Mouse (Mus musculus) granulocyte monocyte progenitor cell, adult 5-6 weeks (primary cell): ENCODE results near the gene Lrrc10b. TPM values are rescaled to one million over a fixed set of nuclear protein-coding genes. Genes with fewer than 3 reads are reported as not detected.

Experiments used
- ATAC-seq: replicated peaks from 2 replicates; pipeline ENCODE4 v1.8.0; 2016; ENCODE audit warnings: mild to moderate bottlenecking, moderate TSS enrichment, inconsistent platforms; ENCODE audit not compliant: poor library complexity, severe bottlenecking
- total RNA-seq, 2 experiments: library from RNA; stranded (forward) in 1 of 2; stranded (reverse) in 1 of 2; fragments of 200-712, 200-1000 nt in 1 of 2; fragments of >200 nt in 1 of 2; fragmentation: Nextera tagmentation in 1 of 2; gene quantifications; 2 replicates each; pipeline ENCODE4 v1.2.3; 2014 to 2017

Lrrc10b gene
- total RNA-seq, 2 experiments from 2014 or later = not detected

DNA sequence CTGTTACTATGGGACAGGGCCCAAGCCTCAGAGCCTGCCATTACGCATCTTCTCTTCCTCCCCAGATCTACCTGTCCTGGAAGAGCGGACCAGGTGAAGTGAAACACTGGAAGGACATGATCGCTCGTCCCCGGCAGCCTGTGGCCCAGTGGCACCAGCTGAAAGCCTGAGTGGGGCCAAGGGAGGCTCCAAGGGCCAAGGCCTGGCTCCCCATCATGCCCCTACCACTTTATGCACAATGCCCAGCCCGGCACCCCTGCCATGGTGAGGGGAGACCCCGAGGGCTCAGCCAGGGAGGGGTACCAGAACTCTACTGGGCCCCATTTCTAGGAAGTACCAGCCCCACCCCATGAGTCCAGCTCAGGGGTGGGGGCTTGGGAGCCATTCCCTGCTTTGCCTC lies 9.0 kb downstream of the Lrrc10b start:
- no peak for ATAC-seq

DNA sequence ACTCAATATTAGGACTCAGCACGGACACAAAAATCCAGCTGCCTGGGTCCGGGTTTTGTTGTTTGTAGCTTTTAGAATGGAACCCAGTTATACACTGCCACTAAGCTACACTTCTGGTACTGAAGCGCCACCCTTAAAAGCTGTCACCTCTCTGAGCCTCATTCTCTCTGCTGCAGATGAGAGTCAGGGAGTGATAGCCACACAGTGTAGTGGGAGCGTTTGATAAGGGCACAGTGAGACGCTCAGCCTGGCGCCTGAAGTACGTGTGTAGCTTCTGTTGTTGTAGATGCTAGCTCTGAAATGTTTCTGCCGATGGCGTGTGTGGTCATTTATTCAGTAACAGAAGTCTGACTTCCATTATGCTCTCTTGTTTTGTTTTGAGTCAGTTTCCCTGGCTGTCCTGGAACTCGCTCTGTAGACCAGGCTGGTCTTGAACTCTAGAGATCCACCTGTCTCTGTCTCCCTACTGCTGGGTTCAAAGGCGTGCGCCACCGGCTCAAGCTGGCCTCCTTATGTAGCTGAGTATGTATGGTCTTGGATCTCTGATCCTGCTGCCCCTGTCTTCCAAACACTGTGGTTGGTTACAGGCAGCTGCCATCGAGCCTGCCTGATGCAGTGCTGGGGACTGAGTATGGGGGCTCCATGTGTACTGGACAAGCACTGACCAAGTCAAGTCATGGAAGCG lies 12.4 kb downstream of the Lrrc10b start:
- ATAC-seq = no peak

DNA sequence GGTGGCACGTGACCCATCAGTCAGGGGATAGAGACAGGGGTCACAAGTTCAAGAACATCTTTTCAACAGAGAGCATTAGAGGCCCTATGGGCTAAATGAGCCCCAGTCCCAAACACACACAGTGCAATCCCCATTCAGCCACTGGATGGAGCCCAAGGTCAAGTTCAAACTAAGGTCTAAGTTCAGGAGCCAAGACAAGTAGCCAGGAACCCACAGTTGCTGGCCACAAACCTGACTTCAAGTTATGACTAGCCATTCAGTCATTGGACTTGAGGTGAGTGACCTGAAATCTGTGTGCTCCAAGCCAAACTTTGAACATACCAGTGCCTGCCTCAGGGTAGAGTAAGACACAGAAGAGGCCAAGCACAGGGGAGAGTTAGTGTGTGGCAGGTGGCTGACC lies 19.8 kb downstream of the Lrrc10b start:
- ATAC-seq = no peak

DNA sequence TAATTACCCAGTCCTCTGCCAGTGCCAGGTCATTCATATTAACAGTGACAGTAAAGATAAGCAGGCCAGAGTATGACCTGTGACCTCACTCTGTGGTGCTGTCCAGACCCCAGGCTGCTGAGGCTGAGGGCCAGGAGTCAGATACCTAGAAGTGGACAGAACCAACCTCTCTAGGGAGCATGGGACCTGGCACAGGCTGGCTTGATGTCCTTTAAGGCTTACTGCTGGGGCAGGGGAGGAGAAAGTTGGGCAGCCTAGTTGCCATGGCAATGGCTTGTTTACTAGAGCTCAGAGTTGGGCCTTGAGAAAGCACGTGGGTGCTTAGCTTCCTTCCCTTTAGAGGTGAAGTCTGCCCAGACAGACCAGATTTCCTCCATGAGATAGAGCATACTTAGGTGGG lies 20.5 kb downstream of the Lrrc10b start:
- ATAC-seq = no peak

DNA sequence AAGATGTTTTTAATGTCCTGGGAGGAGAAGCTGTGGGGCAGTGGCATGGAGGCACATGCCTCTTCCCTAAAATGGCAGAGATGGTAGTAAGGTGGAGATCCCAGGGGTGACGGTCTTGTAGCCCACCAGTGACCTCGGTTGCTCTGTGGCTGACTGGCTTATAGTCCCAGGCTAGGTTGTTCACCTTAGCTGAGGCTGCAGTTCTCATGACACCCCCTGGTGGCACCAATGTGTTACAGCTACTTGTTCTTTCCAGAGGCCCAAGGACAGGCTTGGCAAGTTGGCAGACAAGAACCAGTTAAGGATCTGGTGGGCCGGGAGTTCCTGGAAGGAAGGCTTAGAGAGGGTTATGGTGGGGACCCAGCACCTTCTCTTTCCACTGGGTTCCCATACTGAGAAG lies 21.4 kb downstream of the Lrrc10b start:
- ATAC-seq = peak; percentile 60

DNA sequence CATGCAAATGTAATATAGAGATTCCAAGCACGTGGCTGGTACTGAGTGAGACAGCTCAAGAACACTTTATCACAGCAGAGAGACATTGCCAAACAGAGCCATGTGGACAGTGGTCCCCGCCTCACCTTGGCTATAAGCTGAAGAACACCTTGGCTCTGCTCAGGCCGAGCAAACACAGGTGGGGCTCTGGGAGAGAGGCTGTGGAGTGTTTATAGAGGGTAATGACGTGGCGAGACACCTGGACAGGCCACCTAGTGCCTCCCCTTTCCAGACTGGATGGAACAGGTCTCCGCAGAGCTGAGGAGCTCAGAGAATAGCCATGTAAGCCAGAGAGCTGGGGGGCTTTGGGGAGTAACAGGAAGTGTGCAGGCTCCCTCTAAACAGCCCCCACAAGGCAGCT lies 22.3 kb downstream of the Lrrc10b start:
- no peak for ATAC-seq

DNA sequence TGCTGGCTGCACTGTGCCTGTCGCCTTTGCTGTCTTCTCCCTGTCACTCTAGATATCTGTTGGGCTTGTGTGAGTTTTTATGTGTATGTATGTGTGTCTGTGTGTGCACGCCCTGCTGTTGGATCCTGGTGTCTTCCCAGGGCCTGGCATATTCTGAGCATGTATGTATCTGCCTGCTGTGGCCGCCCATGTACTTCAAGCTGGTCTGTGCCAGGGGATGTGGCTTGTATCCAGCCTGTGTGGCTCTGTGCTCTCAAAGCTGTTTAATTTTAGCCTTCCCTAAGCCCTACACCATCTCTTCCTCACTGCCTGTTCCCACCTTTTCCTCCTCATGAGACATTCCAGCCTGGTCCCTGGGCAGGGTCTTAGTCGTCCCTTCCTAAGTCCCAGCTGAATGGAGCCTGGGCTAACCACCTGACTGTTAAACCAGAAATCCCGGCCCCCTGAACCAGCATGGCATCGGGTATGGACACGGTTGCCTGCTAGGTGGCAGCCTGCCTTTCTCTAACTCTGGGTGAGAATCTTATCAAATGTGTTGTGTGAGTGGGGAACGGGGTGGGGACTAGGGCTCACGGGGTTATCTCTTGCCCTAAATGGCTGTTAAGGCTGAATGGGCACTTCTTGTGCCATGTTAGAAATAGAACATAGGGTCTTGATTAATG lies 23.3 kb downstream of the Lrrc10b start:
- ATAC-seq = no peak

DNA sequence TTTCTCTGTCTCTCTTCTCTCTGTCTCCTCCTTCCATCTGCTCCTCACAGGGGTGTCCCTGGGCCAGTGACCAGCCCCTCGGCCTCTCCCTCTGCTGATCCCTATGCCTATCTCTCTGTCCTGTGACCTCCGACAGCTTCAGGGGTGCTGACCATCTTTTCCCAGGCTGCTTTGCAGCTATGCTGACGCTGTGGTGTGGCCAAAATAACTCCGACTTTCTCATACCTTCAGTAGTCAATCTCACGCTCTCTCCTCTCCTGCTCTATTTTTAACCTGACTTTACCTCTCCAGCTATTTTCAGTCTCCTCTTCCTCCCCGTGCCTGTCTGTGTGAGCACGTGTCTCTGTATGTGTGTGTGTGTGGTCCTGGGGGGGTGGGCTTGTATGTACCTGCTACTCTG lies 24.0 kb downstream of the Lrrc10b start:
- ATAC-seq = no peak

DNA sequence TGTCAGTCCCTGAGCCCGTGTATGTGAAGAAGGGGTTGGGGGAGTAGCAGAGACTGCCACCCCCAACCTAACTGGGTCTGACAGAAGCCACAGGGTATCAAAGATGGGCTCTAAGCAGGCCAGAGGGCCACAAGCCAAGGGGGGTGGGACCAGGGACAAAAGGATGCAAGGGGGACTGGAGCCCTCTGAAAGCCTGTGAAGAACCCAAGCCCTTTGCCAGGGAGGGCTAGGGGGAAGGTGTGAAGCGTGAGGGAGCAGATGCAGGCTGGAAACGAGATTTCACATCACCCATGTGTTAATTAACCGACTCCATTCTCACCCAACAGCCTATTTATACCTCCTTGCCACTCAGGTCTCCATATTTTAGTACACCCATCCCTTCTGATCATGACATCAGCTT lies 25.4 kb downstream of the Lrrc10b start:
- ATAC-seq = no peak

DNA sequence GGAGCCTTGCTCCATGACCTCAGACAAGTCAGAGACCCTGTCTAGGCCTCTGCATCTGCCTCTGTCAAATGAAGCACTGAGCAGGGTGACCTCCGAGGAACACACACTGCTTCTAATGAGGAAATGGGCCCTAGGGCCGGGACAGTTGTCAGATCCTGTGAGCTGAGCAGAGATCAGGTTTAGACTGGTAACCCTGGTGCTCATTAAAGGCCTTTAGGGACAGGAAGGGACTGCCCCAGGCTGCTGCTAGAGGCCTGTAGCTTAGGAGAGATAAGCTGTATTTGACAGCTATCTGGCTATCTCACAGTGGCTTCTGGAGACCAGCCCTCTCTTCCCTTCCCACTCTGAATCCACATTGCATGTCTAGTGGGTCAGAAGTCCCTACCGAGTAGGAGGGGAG lies 25.9 kb downstream of the Lrrc10b start:
- no peak for ATAC-seq

DNA sequence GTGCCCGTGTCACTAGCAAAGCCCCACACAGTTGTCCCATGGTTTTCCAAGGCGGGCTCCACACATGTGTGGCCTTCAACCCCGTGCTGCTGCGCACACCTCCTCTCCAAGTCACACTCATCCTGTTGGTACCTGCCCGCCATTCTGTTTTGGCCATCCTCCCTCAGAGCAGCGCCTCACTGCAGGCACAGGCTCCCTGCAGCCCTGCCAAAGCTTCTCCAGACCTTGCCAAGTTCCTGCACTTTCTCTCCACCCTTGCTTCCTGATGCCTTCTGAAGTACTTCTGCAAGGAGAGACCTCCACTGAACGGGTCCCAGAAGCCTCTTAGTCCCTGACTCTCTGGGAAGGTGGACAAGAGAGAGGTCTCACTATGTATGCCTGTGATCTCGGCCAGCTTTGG lies 27.9 kb downstream of the Lrrc10b start:
- no peak for ATAC-seq

DNA sequence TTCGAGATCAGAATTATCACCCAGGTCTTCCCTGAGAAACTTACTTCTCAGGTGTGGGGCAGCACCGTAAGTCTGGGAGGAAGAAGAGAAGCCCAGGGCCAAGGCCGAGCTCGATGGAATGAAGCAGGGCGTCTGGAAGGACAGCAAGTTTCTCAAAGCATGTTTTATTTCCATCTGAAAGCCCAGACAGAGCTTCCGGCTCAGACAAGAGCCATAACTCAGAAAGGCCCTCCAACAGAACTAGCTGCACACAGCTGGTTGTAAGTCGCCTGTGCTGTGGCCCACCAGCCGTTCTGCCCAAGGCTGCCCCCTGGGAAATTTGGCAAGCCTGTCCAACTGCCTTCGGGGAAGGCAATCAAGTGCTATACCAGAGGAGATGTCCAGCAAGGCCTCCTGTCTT lies 29.8 kb downstream of the Lrrc10b start:
- ATAC-seq = no peak

DNA sequence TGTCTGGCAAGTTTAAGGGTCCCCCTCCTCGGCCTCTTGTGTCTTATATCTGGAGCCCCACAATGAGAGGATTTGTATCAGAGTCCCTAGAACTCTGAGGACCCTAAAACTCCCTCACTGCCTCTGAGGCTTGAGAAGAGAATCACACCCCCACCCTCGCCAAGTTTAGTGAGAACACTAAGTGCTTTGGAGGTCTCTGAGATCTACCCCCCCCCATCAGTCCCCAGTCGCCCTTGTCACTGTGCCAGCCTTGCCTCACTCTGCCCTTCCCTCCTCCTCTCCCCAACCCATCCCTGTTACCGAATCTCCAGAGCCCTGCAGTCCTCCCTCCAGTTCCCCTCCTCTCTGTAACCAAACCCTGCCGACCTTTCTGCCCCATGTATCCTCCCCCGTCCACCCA lies 30.5 kb downstream of the Lrrc10b start:
- ATAC-seq = no peak

DNA sequence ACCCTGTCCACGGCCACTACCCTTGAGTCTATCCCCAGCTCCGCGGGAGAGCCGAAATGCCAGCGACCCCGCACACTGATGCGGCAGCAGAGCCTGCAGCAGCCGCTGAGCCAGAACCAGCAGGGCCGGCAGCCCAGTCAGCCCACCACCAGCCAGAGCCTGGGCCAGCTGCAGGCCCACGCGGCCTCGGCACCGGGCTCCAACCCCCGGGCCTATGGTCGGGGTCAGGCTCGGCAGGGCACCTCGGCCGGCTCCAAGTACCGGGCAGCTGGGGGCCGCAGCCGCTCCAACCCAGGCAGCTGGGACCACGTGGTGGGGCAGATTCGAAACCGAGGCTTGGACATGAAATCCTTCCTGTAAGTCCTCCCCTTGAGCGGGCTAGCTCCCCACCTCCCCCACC lies 31.0 kb downstream of the Lrrc10b start:
- ATAC-seq = no peak

DNA sequence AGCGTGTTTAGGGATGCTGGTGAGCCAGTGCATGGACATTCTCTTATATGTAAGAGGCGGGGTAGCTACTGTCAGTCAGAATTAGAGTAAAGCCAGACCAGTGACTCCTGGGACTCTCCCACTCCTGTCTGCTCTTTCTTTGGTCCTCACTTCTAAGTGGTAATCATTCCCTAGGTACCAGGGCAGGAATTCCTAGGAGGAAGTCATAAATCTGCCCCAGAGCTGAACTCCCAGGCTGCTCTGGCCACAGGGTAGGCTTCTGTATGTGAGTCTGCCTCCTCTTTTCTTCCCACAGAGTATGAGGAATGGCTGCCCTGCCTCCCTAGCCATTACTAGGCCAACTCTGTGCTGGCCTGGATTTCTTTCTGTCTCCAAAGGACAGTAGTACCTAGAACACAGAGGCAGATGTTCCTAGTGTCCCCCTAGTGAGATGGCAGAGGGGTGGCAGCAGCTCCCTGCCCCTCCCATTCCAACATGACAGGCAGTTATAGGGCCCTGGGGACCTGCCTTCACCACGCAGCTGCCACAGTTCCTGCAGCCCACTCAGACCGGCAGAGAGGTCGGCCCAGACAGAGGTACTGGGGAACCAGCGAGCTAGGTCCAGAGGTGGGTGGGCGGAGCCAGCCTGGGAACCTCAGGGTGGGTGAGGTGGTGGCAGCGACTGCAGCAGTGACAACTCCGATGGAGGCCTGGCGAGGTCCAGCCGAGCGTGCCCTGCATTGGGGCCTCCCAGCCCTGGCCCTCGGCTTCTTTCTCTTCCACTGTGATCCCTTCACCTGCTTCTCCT lies 31.6 kb downstream of the Lrrc10b start:
- no peak for ATAC-seq

DNA sequence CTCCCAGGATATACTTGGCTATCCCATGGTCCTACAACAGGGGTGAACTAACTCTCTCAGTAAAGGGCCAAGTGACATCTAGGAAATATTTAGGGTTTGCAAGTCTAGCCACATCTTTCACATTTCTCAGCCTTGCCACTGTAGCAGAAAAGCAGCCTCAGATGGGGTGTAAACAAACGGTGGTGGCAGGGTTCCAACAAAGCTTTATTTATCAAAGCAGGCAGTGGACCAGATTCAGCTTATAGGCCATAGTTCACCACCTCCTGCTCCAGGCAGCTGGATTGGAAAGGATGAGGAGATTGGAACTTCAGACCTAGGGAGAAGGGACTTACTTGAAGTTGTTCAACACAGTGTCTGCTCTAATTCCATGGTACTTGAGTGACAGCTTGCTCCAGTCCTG lies 32.5 kb downstream of the Lrrc10b start:
- ATAC-seq = no peak

DNA sequence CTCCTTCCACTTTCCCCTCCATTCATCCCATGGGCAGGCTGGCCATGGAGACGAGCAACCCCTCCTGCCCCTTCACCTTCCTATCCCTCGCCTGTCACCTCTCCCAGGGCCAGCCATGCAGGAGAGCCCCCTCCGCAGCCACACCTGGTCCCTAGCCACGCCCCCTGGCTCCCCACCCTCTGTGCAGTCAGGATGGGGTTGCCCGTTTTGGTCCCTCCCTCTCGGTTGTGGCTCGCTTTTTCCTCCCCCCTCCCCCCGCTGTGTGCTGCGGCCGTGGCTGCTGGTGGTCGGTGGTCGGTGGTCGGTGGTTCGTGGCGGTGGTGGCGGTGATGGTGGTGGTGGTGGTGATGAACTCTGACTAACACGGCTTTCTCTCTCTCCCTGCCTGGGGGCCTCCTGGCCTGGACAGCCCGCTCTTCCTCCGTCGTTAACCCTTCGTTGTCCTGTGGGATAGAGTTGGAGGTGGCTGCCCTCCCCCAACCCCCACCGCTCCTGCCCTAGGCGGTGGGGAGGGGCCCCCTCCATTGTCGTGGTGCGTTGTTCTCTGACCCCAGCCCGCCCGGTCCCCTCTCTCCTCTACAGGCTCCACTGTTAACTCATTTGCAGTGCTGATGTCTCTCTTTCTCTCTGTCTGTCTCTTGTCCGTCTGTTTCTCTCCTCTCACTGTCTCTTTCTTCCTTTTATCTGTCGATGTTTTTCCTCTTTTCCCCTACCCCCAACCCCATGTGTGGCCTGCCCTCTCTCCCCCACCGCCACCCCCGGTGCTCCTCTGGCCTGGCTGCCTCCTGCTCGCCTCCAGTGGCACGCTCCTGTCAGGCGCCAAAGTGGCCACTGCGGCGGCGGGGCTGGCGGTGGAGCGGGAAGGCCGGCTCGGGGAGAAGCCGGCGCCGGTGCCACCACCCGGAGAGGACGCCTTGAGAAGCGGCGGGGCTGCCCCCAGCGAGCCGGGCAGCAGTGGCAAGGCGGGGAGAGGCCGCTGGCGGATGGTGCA lies 35.0 kb downstream of the Lrrc10b start:
- ATAC-seq = no peak

DNA sequence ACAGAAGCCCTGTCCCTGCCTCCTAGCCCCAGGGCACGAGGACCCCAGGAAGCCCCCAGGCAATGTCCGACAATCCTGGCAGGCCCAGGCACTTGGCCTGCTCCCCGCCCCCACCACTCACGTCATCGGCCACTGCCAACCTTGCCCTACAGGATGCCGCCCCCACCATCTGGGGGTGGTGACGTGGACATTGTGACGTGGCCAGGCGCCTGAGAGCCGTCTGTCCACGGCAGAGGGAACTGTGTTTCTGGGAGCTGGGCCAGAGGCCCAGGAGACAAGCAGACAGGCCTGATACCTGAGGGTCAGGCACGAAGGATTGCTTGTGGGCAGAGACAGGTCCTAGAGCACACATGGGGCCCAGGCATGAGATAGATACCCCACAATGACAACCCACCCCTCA lies 39.8 kb downstream of the Lrrc10b start:
- ATAC-seq = no peak

DNA sequence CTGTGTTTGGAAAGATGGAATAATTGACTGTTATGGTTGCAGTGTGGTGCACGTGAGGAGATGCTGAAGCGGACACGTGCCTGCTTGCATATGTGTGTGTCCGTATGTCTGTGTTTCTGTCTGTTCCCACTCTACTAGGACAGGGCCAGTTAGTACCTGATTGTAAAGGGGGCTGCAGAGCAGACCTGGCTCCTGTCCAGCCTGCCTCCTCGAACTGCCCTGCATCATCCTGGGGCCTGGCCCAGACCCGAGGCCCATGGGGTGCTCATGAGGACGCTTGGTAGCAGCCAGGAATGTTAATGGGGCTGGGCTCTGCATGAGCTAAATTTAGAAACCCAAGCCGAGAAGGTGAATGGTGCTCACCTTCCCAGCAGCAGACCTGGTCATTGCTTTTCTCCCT lies 40.4 kb downstream of the Lrrc10b start:
- no peak for ATAC-seq

DNA sequence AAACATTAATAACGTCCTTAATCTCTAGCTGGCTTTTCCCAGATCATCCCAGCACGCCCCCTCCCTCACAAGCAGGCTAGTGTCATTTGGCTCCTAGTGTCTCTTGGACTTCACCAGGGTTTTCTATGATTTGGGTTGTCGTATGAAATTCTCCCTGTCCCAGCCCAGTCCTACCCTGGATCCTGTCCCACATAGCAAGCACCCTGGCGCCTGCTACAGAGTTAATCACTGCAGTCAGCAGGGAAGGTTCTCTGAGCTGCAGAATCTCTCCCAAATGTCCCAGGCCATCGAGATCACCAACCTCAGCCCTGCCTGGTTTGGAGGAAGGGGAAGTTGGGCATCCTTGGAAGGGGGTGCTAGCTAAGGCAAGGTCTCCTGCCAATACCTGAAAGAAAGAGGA lies 41.8 kb downstream of the Lrrc10b start:
- no peak for ATAC-seq
